Mouse (Mus musculus): ENCODE measurements around the gene Gm28047. TPM values are rescaled to one million over a fixed set of nuclear protein-coding genes. Genes with fewer than 3 reads are reported as not detected.
"Not testable (repeated sequence)": the region's sequence is repeated elsewhere in the genome, so short reads cannot be mapped to it uniquely, and the experiment has no call there.

Gm28047 gene
- total RNA-seq, 2 experiments from 2014 or later: not detected

- ATAC-seq (replicated peaks; ENCODE audit: poor library complexity, severe bottlenecking): no peak
These were observed 2.3 kb downstream of the Gm28047 start for GRCm38 (mm10) chr15:102622536-102622935.

GRCm38 (mm10) chr15:102620765-102621164 lies 4.1 kb downstream of the Gm28047 start:
- ATAC-seq (replicated peaks; ENCODE audit: poor library complexity, severe bottlenecking): no peak

- ATAC-seq (replicated peaks; ENCODE audit: poor library complexity, severe bottlenecking): no peak
These were observed 5.4 kb downstream of the Gm28047 start for GRCm38 (mm10) chr15:102619486-102619885.

GRCm38 (mm10) chr15:102617654-102618053 lies 7.2 kb downstream of the Gm28047 start:
- ATAC-seq (replicated peaks; ENCODE audit: poor library complexity, severe bottlenecking): peak; percentile 87

- peak; percentile 67 for ATAC-seq (replicated peaks; ENCODE audit: poor library complexity, severe bottlenecking)
These were observed 8.7 kb downstream of the Gm28047 start for GRCm38 (mm10) chr15:102616174-102616573.

- no peak for ATAC-seq (replicated peaks; ENCODE audit: poor library complexity, severe bottlenecking)
These were observed 10.6 kb downstream of the Gm28047 start for GRCm38 (mm10) chr15:102614224-102614623.

- no peak for ATAC-seq (replicated peaks; ENCODE audit: poor library complexity, severe bottlenecking)
These were observed 11.9 kb downstream of the Gm28047 start for GRCm38 (mm10) chr15:102612966-102613365.

- ATAC-seq (replicated peaks; ENCODE audit: poor library complexity, severe bottlenecking): not testable (repeated sequence)
These were observed 16.3 kb downstream of the Gm28047 start for GRCm38 (mm10) chr15:102608586-102608985.

- ATAC-seq (replicated peaks; ENCODE audit: poor library complexity, severe bottlenecking): no peak
These were observed 30.7 kb downstream of the Gm28047 start for GRCm38 (mm10) chr15:102593996-102594656.

- ATAC-seq (replicated peaks; ENCODE audit: poor library complexity, severe bottlenecking): no peak
These were observed 32.2 kb downstream of the Gm28047 start for GRCm38 (mm10) chr15:102592674-102593073.

- ATAC-seq (replicated peaks; ENCODE audit: poor library complexity, severe bottlenecking): no peak
These were observed 34.3 kb downstream of the Gm28047 start for GRCm38 (mm10) chr15:102590567-102590966.

- no peak for ATAC-seq (replicated peaks; ENCODE audit: poor library complexity, severe bottlenecking)
These were observed 35.0 kb downstream of the Gm28047 start for GRCm38 (mm10) chr15:102589826-102590225.

- no peak for ATAC-seq (replicated peaks; ENCODE audit: poor library complexity, severe bottlenecking)
These were observed 39.4 kb downstream of the Gm28047 start for GRCm38 (mm10) chr15:102585501-102585900.

GRCm38 (mm10) chr15:102583708-102584383 lies 41.0 kb downstream of the Gm28047 start:
- no peak for ATAC-seq (replicated peaks; ENCODE audit: poor library complexity, severe bottlenecking)

GRCm38 (mm10) chr15:102581205-102581604 lies 43.7 kb downstream of the Gm28047 start:
- no peak for ATAC-seq (replicated peaks; ENCODE audit: poor library complexity, severe bottlenecking)

- no peak for ATAC-seq (replicated peaks; ENCODE audit: poor library complexity, severe bottlenecking)
These were observed 46.5 kb downstream of the Gm28047 start for GRCm38 (mm10) chr15:102578351-102578750.

GRCm38 (mm10) chr15:102576972-102577371 lies 47.9 kb downstream of the Gm28047 start:
- ATAC-seq (replicated peaks; ENCODE audit: poor library complexity, severe bottlenecking): no peak

GRCm38 (mm10) chr15:102572081-102572480 lies 52.8 kb downstream of the Gm28047 start:
- ATAC-seq (replicated peaks; ENCODE audit: poor library complexity, severe bottlenecking): no peak

GRCm38 (mm10) chr15:102567849-102568248 lies 57.0 kb downstream of the Gm28047 start:
- ATAC-seq (replicated peaks; ENCODE audit: poor library complexity, severe bottlenecking): no peak

GRCm38 (mm10) chr15:102563681-102564080 lies 61.2 kb downstream of the Gm28047 start:
- ATAC-seq (replicated peaks; ENCODE audit: poor library complexity, severe bottlenecking): no peak

GRCm38 (mm10) chr15:102563061-102563460 lies 61.8 kb downstream of the Gm28047 start:
- no peak for ATAC-seq (replicated peaks; ENCODE audit: poor library complexity, severe bottlenecking)

- ATAC-seq (replicated peaks; ENCODE audit: poor library complexity, severe bottlenecking): no peak
These were observed 62.4 kb downstream of the Gm28047 start for GRCm38 (mm10) chr15:102562491-102562890.
